Mouse (Mus musculus) right cerebral cortex, postnatal 10 days (tissue): ENCODE measurements around the gene Cox10.

ENCODE experiments used
- DNase-seq, 2 experiments: peaks; one replicate each; pipeline ENCODE4 v3.0.0; 2021; ENCODE audit warnings: low spot score in 2 of 2

The Cox10 gene

GRCm38 (mm10) chr11:64045041-64045440, 34.2 kb downstream of the Cox10 start:
- DNase-seq, result no peak

DNA sequence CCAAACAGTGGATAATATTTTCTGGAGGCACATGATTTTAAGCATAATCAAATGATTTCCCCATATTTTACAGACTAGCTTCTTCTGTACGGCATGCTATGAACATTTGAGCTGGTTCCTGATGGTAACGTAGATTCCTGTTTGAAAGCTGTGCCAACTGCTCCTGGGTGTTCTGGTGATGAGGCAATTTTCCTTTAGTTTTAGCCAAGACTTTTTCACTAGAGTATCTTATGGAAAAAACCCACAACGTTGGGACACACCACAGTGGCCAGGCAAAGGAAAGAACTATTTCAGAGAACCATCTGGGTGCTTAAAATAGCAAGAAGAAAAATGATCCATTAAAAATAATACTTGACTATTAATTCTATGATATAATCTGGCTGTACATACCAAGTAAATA, 35.2 kb downstream of the Cox10 start:
- no peak for DNase-seq

- no peak for DNase-seq
Measured at GRCm38 (mm10) chr11:64041281-64041680, 38.0 kb downstream of the Cox10 start.

GRCm38 (mm10) chr11:64039600-64039999, 39.7 kb downstream of the Cox10 start:
- no peak for DNase-seq

GRCm38 (mm10) chr11:64037471-64038125, 41.7 kb downstream of the Cox10 start:
- no peak for DNase-seq

DNA sequence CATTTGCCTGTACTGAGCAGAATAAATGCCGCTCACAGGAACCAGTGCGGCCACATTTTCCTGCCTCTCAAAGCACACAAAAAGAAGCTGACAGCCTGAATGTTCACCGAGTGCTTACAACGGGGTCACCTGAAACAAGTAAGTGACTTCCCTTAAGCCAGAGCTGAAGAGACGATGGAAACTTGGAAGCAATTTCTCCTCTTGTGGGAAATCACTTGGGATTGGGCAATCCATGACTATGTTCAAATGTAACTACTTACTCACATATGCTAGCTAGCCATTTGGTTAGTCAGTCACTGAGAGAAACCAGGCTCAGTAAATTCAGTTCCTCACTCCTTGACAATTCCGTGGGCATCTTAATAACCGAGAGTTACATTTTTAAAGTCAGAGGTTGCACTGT, 43.0 kb downstream of the Cox10 start:
- no peak for DNase-seq

DNA sequence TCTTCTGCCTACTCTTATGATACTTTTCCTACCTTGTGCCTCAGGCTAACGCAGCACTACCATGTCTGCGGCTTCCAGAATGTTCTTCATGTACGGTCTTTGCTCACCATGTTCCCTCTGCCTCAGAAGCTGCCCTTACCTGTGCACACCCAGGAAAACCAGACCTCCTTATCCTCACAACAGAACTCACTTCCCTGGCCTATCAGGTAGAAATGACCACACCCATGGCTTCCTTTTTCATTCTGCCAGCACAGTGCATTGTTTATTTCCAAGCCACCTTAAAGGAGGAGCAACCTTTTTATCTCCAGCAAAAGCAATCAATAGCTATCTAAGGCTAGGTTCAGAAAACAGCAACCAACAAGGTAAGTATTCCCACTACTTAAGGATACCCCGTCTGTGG, 43.6 kb downstream of the Cox10 start:
- DNase-seq, result no peak

- no peak for DNase-seq
Measured at GRCm38 (mm10) chr11:64034686-64035085, 44.6 kb downstream of the Cox10 start.

GRCm38 (mm10) chr11:64027423-64027822, 51.8 kb downstream of the Cox10 start:
- DNase-seq, result no peak

GRCm38 (mm10) chr11:64025843-64026242, 53.4 kb downstream of the Cox10 start:
- DNase-seq, result no peak

GRCm38 (mm10) chr11:64024575-64024974, 54.7 kb downstream of the Cox10 start:
- no peak for DNase-seq

- DNase-seq, result no peak
Measured at GRCm38 (mm10) chr11:64023380-64023981, 55.8 kb downstream of the Cox10 start.

GRCm38 (mm10) chr11:64022403-64023047, 56.7 kb downstream of the Cox10 start:
- no peak for DNase-seq

GRCm38 (mm10) chr11:64019235-64019634, 60.0 kb downstream of the Cox10 start:
- no peak for DNase-seq

- no peak for DNase-seq
Measured at GRCm38 (mm10) chr11:64018165-64018564, 61.1 kb downstream of the Cox10 start.

- no peak for DNase-seq
Measured at GRCm38 (mm10) chr11:64015309-64015708, 64.0 kb downstream of the Cox10 start.

DNA sequence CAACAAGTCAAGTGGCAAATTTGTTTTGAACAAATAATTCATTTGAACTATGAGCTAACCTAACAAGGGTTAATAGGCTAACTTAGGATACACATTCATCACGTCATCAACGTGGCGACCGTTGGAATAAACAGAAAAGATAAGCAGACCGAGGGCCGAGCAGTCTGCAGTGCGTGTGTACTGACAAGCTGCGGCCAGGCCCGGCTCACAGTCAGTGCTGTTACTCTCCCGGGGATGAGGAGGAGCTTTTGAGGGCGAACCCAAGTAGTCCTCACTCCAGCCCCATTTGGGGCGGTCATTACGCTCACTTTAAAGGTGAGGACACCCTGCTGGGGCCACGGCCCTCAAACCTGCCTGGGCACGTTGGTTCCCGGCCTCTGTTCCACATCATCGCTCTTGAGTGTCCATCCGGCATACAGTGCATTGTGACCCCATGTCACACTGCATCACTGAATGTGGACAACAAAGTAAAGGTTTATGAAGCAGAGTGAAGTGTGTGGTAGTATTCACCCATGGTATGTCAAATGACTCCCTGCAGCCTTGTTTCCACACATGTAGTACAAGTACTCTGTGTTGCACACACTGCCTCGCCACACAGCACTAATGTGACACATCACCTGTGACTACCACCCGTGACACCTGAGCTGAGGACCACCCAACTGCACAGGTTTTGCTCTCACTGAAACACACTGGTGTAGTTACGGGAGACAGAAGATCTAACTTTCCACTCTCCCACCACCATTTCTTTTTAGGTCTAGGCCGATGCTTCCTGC, 68.4 kb downstream of the Cox10 start:
- no peak for DNase-seq

DNA sequence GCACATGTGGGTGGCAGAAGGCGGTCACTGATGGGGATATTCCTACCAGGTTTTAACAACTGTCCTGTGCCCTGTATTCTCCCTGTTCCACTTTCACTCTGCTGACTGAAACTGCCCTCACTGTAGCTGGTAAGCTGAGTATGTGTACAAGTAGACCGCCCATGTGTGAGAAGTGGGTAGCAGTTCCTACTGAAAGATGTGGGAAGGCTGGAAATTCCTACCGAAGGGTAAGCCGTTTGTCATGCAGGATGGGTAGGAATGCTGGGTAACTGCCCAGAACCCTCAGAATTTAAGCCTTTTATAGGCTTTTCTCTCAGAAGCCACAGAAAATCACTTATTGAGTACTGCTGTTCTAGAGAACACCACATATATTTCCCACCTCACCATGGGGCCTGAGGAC, 75.1 kb downstream of the Cox10 start:
- no peak for DNase-seq

DNA sequence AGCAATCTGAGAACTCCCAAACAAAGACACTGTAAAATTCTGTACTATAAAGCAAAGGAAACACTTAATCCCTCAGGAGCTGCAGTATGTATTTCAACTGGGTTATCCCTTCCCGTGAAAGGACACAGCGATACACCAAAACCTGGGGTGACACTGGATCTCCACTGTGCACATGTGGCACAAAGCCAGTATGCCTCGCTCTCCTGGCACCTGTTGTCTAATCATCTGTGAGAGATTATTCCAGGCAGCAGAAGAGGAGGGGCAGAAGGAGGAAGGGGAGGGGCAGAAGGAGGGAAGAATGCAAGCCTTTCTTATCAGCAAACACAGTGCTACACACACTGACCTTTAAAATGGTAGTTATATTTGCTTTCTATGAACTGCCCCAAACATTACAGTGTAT, 75.8 kb downstream of the Cox10 start:
- DNase-seq, result no peak

GRCm38 (mm10) chr11:64002629-64003028, 76.6 kb downstream of the Cox10 start:
- DNase-seq, result no peak

DNA sequence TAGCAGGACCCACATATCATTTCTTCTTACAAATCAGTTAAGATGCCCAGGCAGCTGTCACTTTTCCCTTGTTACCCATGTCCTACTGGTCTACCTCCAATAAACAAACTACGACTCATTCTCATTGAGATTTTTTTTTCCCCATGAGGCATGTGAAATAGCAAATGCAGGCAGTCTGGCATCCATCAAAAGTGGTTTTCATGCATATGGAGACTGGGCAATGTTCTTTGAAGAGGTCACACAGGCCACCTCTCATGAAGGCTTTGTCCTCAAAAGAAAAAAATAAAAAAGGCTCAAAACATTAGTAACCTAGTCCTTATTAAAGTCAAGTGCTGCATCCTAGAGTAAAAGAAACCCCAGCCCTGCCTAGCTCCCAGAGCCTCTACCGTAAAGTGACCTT, 78.2 kb downstream of the Cox10 start:
- DNase-seq, result no peak

DNA sequence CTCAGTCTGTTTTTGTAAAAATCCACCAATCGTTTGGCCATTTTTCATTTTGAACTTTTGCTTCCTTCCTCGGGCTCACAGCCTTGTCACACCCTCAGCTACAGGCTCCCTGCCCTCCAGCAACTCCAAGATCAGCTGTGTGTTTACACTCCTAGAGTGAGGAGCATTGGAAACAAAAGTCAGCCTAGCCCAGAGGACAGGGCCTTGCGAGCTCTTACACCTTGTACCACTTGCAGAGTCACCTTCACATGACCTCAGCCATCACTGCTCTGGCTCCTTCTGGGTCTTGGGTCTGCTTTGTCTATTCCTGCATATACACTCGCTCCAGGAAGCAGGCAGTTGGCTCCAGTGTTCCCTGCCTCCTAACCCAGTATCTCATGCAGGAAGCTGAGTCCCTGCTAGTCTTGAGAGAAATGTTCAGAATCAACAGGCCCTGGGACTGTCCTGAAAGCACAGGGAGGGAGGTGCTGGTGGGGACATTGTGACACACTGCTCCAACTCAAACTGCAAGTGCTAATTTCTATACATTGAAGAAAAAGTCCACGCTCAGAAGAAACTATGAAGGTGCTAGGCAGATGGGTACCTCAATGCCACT, 79.0 kb downstream of the Cox10 start:
- DNase-seq, result no peak
